8 mouse cellular contexts compared by ENCODE assay signal in genomic region chr8:111875758-111876157, GRCm38 (mm10). TPM values are rescaled to one million over a fixed set of nuclear protein-coding genes. Genes with fewer than 3 reads are reported as not detected.
A peak's percentile ranks its signal among the peaks of the same experiment; 100 is the strongest.
DNase-seq lines count a peak whose midpoint lies in the region; ATAC-seq lines count a peak whose summit lies in the region.

No protein-coding gene starts in this region.

- H3K36me3 ChIP-seq in heart, embryonic 14.5 days (ENCODE audit: control insufficient read depth, insufficient read depth, low read length): no peaks in the 10 kb centered on the region
- H3K36me3 ChIP-seq in limb, embryonic 12.5 days: peaks cover 3% of the 10 kb centered on the region; the same call in 1 of the 2 replicates
- H3K36me3 ChIP-seq in neural tube, embryonic 14.5 days (ENCODE audit: control insufficient read depth, insufficient read depth, low read length): no peaks in the 10 kb centered on the region

- 17% methylated on average over 9 of the region's 9 CpGs for WGBS in heart, embryonic 14.5 days
- 21% methylated on average over 9 of the region's 9 CpGs for WGBS in limb, embryonic 12.5 days
- 24% methylated on average over 9 of the region's 9 CpGs for WGBS in neural tube, embryonic 14.5 days

- H3K9me3 ChIP-seq in heart, embryonic 14.5 days (ENCODE audit: control insufficient read depth, low read length): no peaks in the 10 kb centered on the region
- no peaks in the 10 kb centered on the region for H3K9me3 ChIP-seq in limb, embryonic 12.5 days
- H3K9me3 ChIP-seq in neural tube, embryonic 14.5 days (ENCODE audit: control insufficient read depth, low read length): no peaks in the 10 kb centered on the region

- peak overlapping the region; percentile 64 to 73; a peak in 3 of 4 replicates for H3K27ac ChIP-seq in heart, embryonic 14.5 days (replicated peaks in 1 of 2; ENCODE audit: control insufficient read depth in 1 of 2, insufficient read depth in 1 of 2, low read depth in 2 of 2, low read length in 2 of 2)
- no peak overlapping the region for H3K27ac ChIP-seq in limb, embryonic 12.5 days
- no peak overlapping the region for H3K27ac ChIP-seq in neural tube, embryonic 14.5 days (ENCODE audit: low read depth, low read length)

- peak overlapping the region; percentile 79 for H3K4me2 ChIP-seq in heart, embryonic 14.5 days (ENCODE audit: low read length)
- H3K4me2 ChIP-seq in limb, embryonic 12.5 days: peak overlapping the region; percentile 84
- peak overlapping the region; percentile 78 for H3K4me2 ChIP-seq in neural tube, embryonic 14.5 days (ENCODE audit: low read depth, low read length)

- H3K4me3 ChIP-seq in heart, embryonic 14.5 days (ENCODE audit: control insufficient read depth in 1 of 2, insufficient read depth in 1 of 2, low read depth in 1 of 2, low read length in 2 of 2): peak overlapping the region; percentile 68 to 94
- peak overlapping the region; percentile 66 for H3K4me3 ChIP-seq in limb, embryonic 12.5 days (replicated peaks)
- H3K4me3 ChIP-seq in neural tube, embryonic 14.5 days (ENCODE audit: low read depth, low read length): peak overlapping the region; percentile 74

- H3K27me3 ChIP-seq in heart, embryonic 14.5 days (ENCODE audit: control insufficient read depth, insufficient read depth, low read length): no peaks in the 10 kb centered on the region
- H3K27me3 ChIP-seq in limb, embryonic 12.5 days: no peaks in the 10 kb centered on the region
- H3K27me3 ChIP-seq in neural tube, embryonic 14.5 days (ENCODE audit: control insufficient read depth, insufficient read depth, low read length): no peaks in the 10 kb centered on the region

- peaks cover 0 to 6% of the 10 kb centered on the region in 2 experiments; a peak in 2 of 4 replicates for H3K4me1 ChIP-seq in heart, embryonic 14.5 days (ENCODE audit: control insufficient read depth in 2 of 2, insufficient read depth in 2 of 2, low read length in 2 of 2)
- H3K4me1 ChIP-seq in limb, embryonic 12.5 days (replicated peaks): peaks cover 5% of the 10 kb centered on the region; the same call in 1 of the 2 replicates
- H3K4me1 ChIP-seq in neural tube, embryonic 14.5 days (ENCODE audit: control insufficient read depth, insufficient read depth, low read length): peaks cover 5% of the 10 kb centered on the region; the same call in 1 of the 2 replicates

- peak; percentile 9 for ATAC-seq in activated CD4-positive, CD25-positive, alpha-beta regulatory T cell, adult 4 months
- ATAC-seq in heart, embryonic 14.5 days (ENCODE audit: insufficient number of reproducible peaks, insufficient read depth, low FRiP score, low read depth): no peak
- ATAC-seq in limb, embryonic 12.5 days (ENCODE audit: insufficient number of reproducible peaks, insufficient read depth, low FRiP score, low TSS enrichment, low read depth): no peak
- ATAC-seq in neural tube, embryonic 14.5 days (ENCODE audit: low read depth): no peak

- peak; percentile 27 to 36 for DNase-seq in cerebellum, adult 18-20 months
- DNase-seq in cerebellum, adult 8-10 months: no peak
- no peak for DNase-seq in frontal cortex, postnatal 14 days (ENCODE audit: low spot score in 2 of 2)
- DNase-seq in urinary bladder, postnatal 4 days (ENCODE audit: low spot score in 2 of 2): no peak

- peak overlapping the region; percentile 84 for H3K9ac ChIP-seq in heart, embryonic 14.5 days (ENCODE audit: low read length)
- peak overlapping the region; percentile 74 for H3K9ac ChIP-seq in limb, embryonic 12.5 days (replicated peaks)
- peak overlapping the region; percentile 68; the same call in 1 of the 2 replicates for H3K9ac ChIP-seq in neural tube, embryonic 14.5 days (replicated peaks; ENCODE audit: low read depth, low read length)

RNA-seq across cellular contexts. Expression of gene Tmem170, which starts 0.8 kb away (rescaled TPM):
- polyA plus RNA-seq in activated CD4-positive, CD25-positive, alpha-beta regulatory T cell, adult 4 months (2017; shearing (Covaris generic)): 1 to 10 TPM; 6.4 to 8.4 TPM
- polyA plus RNA-seq in heart, embryonic 14.5 days (2014; fragmentation: Nextera tagmentation; extraction: Ambion mirVana): 4.3 and 4.5 TPM in 2 replicates
- polyA plus RNA-seq in limb, embryonic 12.5 days (2016; fragmentation: Nextera tagmentation; extraction: Ambion mirVana): 8.4 and 9.1 TPM in 2 replicates
- 3.8 and 4.6 TPM in 2 replicates for polyA plus RNA-seq in neural tube, embryonic 14.5 days (2014; fragmentation: Nextera tagmentation; extraction: Ambion mirVana)

RNA-seq across cellular contexts. Expression of gene Cfdp1, which starts 21.7 kb away (rescaled TPM):
- polyA plus RNA-seq in activated CD4-positive, CD25-positive, alpha-beta regulatory T cell, adult 4 months (2017; shearing (Covaris generic)): 100 to 1,000 TPM; 118 to 135 TPM
- polyA plus RNA-seq in heart, embryonic 14.5 days (2014; fragmentation: Nextera tagmentation; extraction: Ambion mirVana): 110 TPM in 2 replicates
- polyA plus RNA-seq in limb, embryonic 12.5 days (2016; fragmentation: Nextera tagmentation; extraction: Ambion mirVana): 239 and 240 TPM in 2 replicates
- polyA plus RNA-seq in neural tube, embryonic 14.5 days (2014; fragmentation: Nextera tagmentation; extraction: Ambion mirVana): 177 and 178 TPM in 2 replicates

RNA-seq across cellular contexts. Expression of gene Chst5, which starts 34.5 kb away (rescaled TPM):
- polyA plus RNA-seq in activated CD4-positive, CD25-positive, alpha-beta regulatory T cell, adult 4 months (2017; shearing (Covaris generic)): not detected
- 0.12 TPM in 1 of 2 replicates, not detected in the other for polyA plus RNA-seq in heart, embryonic 14.5 days (2014; fragmentation: Nextera tagmentation; extraction: Ambion mirVana)
- 3.8 and 4.3 TPM in 2 replicates for polyA plus RNA-seq in limb, embryonic 12.5 days (2016; fragmentation: Nextera tagmentation; extraction: Ambion mirVana)
- polyA plus RNA-seq in neural tube, embryonic 14.5 days (2014; fragmentation: Nextera tagmentation; extraction: Ambion mirVana): 2.7 and 3.2 TPM in 2 replicates

RNA-seq across cellular contexts. Expression of gene Tmem231, which starts 57.9 kb away (rescaled TPM):
- 1 to 10 TPM; 1.4 to 1.8 TPM for polyA plus RNA-seq in activated CD4-positive, CD25-positive, alpha-beta regulatory T cell, adult 4 months (2017; shearing (Covaris generic))
- 4.1 and 4.3 TPM in 2 replicates for polyA plus RNA-seq in heart, embryonic 14.5 days (2014; fragmentation: Nextera tagmentation; extraction: Ambion mirVana)
- 20.9 and 23.4 TPM in 2 replicates for polyA plus RNA-seq in limb, embryonic 12.5 days (2016; fragmentation: Nextera tagmentation; extraction: Ambion mirVana)
- 14.8 and 15.6 TPM in 2 replicates for polyA plus RNA-seq in neural tube, embryonic 14.5 days (2014; fragmentation: Nextera tagmentation; extraction: Ambion mirVana)

Comparison
In these comparisons a context has a peak if more than half of its experiments do, and no peak if none do; other contexts are left out.
1. DNase-seq: peak in cerebellum, adult 18-20 months (2 of 2); none in cerebellum, adult 8-10 months (single experiment), frontal cortex, postnatal 14 days (0 of 2) and urinary bladder, postnatal 4 days (0 of 2).
2. H3K27ac ChIP-seq: peak in heart, embryonic 14.5 days (2 of 2); none in limb, embryonic 12.5 days (single experiment) and neural tube, embryonic 14.5 days (single experiment).
3. Peak in every context shown above with its lines, with median percentiles within 50 percentile points of each other: H3K4me2 ChIP-seq, H3K4me3 ChIP-seq and H3K9ac ChIP-seq.